Comparison of ENCODE assay signal across 8 mouse cellular contexts in genomic region chr11:68385921-68386588, GRCm38 (mm10). TPM values are rescaled to one million over a fixed set of nuclear protein-coding genes. Genes with fewer than 3 reads are reported as not detected.
A peak's percentile ranks its signal among the peaks of the same experiment; 100 is the strongest.
DNase-seq lines count a peak whose midpoint lies in the region; ATAC-seq and TF ChIP-seq lines count a peak whose summit lies in the region.

No protein-coding gene starts in this region.

- no peak for TF ChIP-seq CTCF in E14TG2a.4 (conservative IDR thresholded peaks at IDR 0.05; ENCODE audit: low read length)

- H3K4me1 ChIP-seq in E14TG2a.4 (replicated peaks; ENCODE audit: low read depth, low read length): peaks cover 74% of the 10 kb centered on the region
- peaks cover 38% of the 10 kb centered on the region for H3K4me1 ChIP-seq in embryonic facial prominence, embryonic 15.5 days
- H3K4me1 ChIP-seq in hindbrain, embryonic 12.5 days: peaks cover 55% of the 10 kb centered on the region
- peaks cover 12% of the 10 kb centered on the region; the same call in 1 of the 2 replicates for H3K4me1 ChIP-seq in liver, embryonic 13.5 days (replicated peaks)

- no peaks in the 10 kb centered on the region for H3K9me3 ChIP-seq in E14TG2a.4 (ENCODE audit: low read length)
- no peaks in the 10 kb centered on the region for H3K9me3 ChIP-seq in embryonic facial prominence, embryonic 15.5 days (replicated peaks)
- no peaks in the 10 kb centered on the region for H3K9me3 ChIP-seq in hindbrain, embryonic 12.5 days (replicated peaks)
- no peaks in the 10 kb centered on the region for H3K9me3 ChIP-seq in liver, embryonic 13.5 days (replicated peaks)

- H3K27me3 ChIP-seq in E14TG2a.4 (ENCODE audit: insufficient read depth, low read length): peaks cover 82% of the 10 kb centered on the region
- H3K27me3 ChIP-seq in embryonic facial prominence, embryonic 15.5 days: peaks cover 77% of the 10 kb centered on the region
- peaks cover 92% of the 10 kb centered on the region for H3K27me3 ChIP-seq in hindbrain, embryonic 12.5 days
- peaks cover 97% of the 10 kb centered on the region for H3K27me3 ChIP-seq in liver, embryonic 13.5 days

- peaks cover 65% of the 10 kb centered on the region for H3K36me3 ChIP-seq in E14TG2a.4 (ENCODE audit: insufficient read depth, low read length)
- no peaks in the 10 kb centered on the region for H3K36me3 ChIP-seq in embryonic facial prominence, embryonic 15.5 days
- no peaks in the 10 kb centered on the region for H3K36me3 ChIP-seq in hindbrain, embryonic 12.5 days
- H3K36me3 ChIP-seq in liver, embryonic 13.5 days: no peaks in the 10 kb centered on the region

- ATAC-seq in cerebellum, adult (ENCODE audit: insufficient number of reproducible peaks, low FRiP score, low TSS enrichment): no peak
- ATAC-seq in embryonic facial prominence, embryonic 15.5 days (ENCODE audit: insufficient number of reproducible peaks, low FRiP score, low TSS enrichment, low read depth): 0 out of 2 replicates have a peak, but pooled peaks have one; percentile 22
- ATAC-seq in hindbrain, embryonic 12.5 days (ENCODE audit: low FRiP score): peak; percentile 53
- no peak for ATAC-seq in liver, embryonic 13.5 days (ENCODE audit: low read depth)

- peak overlapping the region; percentile 63 for H3K27ac ChIP-seq in embryonic facial prominence, embryonic 15.5 days (replicated peaks)
- H3K27ac ChIP-seq in hindbrain, embryonic 12.5 days: peak overlapping the region; percentile 90
- H3K27ac ChIP-seq in liver, embryonic 13.5 days: no peak overlapping the region

- peak overlapping the region; percentile 96 for H3K4me2 ChIP-seq in embryonic facial prominence, embryonic 15.5 days (replicated peaks)
- H3K4me2 ChIP-seq in hindbrain, embryonic 12.5 days (replicated peaks): peak overlapping the region; percentile 82
- H3K4me2 ChIP-seq in liver, embryonic 13.5 days: peak overlapping the region; percentile 72

- under 1% methylated on average over 58 of the region's 68 CpGs for WGBS in embryonic facial prominence, embryonic 15.5 days
- WGBS in hindbrain, embryonic 12.5 days: under 1% methylated on average over 41 of the region's 68 CpGs
- under 1% methylated on average over 61 of the region's 68 CpGs for WGBS in liver, embryonic 13.5 days (ENCODE audit: insufficient replicate concordance)

- DNase-seq in cerebellum, postnatal 25 days: peak; percentile 47 to 48
- no peak for DNase-seq in liver, embryonic 13.5 days
- DNase-seq in retina, embryonic 14.5 days (ENCODE audit: low spot score): peak; percentile 52
- DNase-seq in frontal cortex, postnatal 14 days (ENCODE audit: low spot score in 2 of 2): no peak

- peak overlapping the region; percentile 86 for H3K4me3 ChIP-seq in E14TG2a.4 (replicated peaks; ENCODE audit: low read length)
- peak overlapping the region; percentile 71 for H3K4me3 ChIP-seq in embryonic facial prominence, embryonic 15.5 days (replicated peaks)
- peak overlapping the region; percentile 61 for H3K4me3 ChIP-seq in hindbrain, embryonic 12.5 days
- peak overlapping the region; percentile 60 for H3K4me3 ChIP-seq in liver, embryonic 13.5 days (replicated peaks)

- H3K9ac ChIP-seq in embryonic facial prominence, embryonic 15.5 days: peak overlapping the region; percentile 51
- H3K9ac ChIP-seq in hindbrain, embryonic 12.5 days: peak overlapping the region; percentile 79
- 0 out of 2 replicates have a peak overlapping the region, but pooled peaks have one; percentile 6 for H3K9ac ChIP-seq in liver, embryonic 13.5 days

RNA-seq across cellular contexts. Expression of gene Ntn1, which starts 14.6 kb away (rescaled TPM):
- polyA plus RNA-seq in embryonic facial prominence, embryonic 15.5 days (2015; fragmentation: Nextera tagmentation; extraction: Ambion mirVana): 12.5 and 15.8 TPM in 2 replicates
- polyA plus RNA-seq in hindbrain, embryonic 12.5 days (2016; fragmentation: Nextera tagmentation; extraction: Ambion mirVana): 50.9 and 58.7 TPM in 2 replicates
- 0.21 and 0.24 TPM in 2 replicates for polyA plus RNA-seq in liver, embryonic 13.5 days (2015; fragmentation: Nextera tagmentation; extraction: Ambion mirVana)

RNA-seq across cellular contexts. Expression of gene Pik3r5, which starts 45.9 kb away (rescaled TPM):
- polyA plus RNA-seq in embryonic facial prominence, embryonic 15.5 days (2015; fragmentation: Nextera tagmentation; extraction: Ambion mirVana): 0.55 and 1.0 TPM in 2 replicates
- polyA plus RNA-seq in hindbrain, embryonic 12.5 days (2016; fragmentation: Nextera tagmentation; extraction: Ambion mirVana): 0.81 and 1.0 TPM in 2 replicates
- polyA plus RNA-seq in liver, embryonic 13.5 days (2015; fragmentation: Nextera tagmentation; extraction: Ambion mirVana): 0.15 and 0.32 TPM in 2 replicates

Comparison
In these comparisons a context has a peak if more than half of its experiments do, and no peak if none do; other contexts are left out.
1. DNase-seq: peak in cerebellum, postnatal 25 days (2 of 2) and retina, embryonic 14.5 days (single experiment); none in liver, embryonic 13.5 days (single experiment) and frontal cortex, postnatal 14 days (0 of 2).
2. ATAC-seq: peak in embryonic facial prominence, embryonic 15.5 days (single experiment) and hindbrain, embryonic 12.5 days (single experiment); none in cerebellum, adult (single experiment) and liver, embryonic 13.5 days (single experiment).
3. H3K9ac ChIP-seq: peak in every context shown above with its lines; median percentile 79 in hindbrain, embryonic 12.5 days; 51 in embryonic facial prominence, embryonic 15.5 days; 6 in liver, embryonic 13.5 days.
4. RNA of gene Ntn1, which starts 14.6 kb away (polyA plus RNA-seq): 50.9 to 58.7 TPM in hindbrain, embryonic 12.5 days and 12.5 to 15.8 TPM in embryonic facial prominence, embryonic 15.5 days; 0.21 to 0.24 TPM in liver, embryonic 13.5 days; every median in the first group is over 10 times any median in the second.
5. Peak in every context shown above with its lines, with median percentiles within 50 percentile points of each other: H3K4me3 ChIP-seq and H3K4me2 ChIP-seq.